Mouse (Mus musculus): ENCODE data around the gene Cpe. TPM values are rescaled to one million over a fixed set of nuclear protein-coding genes. Genes with fewer than 3 reads are reported as not detected.

The Cpe gene
- polyA plus RNA-seq, 2 experiments = 132 to 194 TPM

- H3K36me3 ChIP-seq (ENCODE audit: control insufficient read depth, insufficient read depth, low read length) = no peaks in the 10 kb centered on the region
- H3K4me3 ChIP-seq (replicated peaks; ENCODE audit: low read length) = no peak overlapping the region
- no peaks in the 10 kb centered on the region for H3K9me3 ChIP-seq (ENCODE audit: control insufficient read depth, low read length)
- no peaks in the 10 kb centered on the region for H3K27me3 ChIP-seq (ENCODE audit: control insufficient read depth, insufficient read depth, low read length)
- TF ChIP-seq POLR2A (IDR thresholded peaks at IDR 0.05; ENCODE audit: borderline replicate concordance, extremely low read depth, insufficient read depth, insufficient read length) = no peak
- WGBS = 88% methylated on average over 6 of the region's 6 CpGs
- no peak overlapping the region for H3K27ac ChIP-seq (replicated peaks; ENCODE audit: low read depth, low read length)
- ATAC-seq (ENCODE audit: low FRiP score, low read depth) = no peak
- no peak overlapping the region for H3K4me2 ChIP-seq (replicated peaks; ENCODE audit: low read depth, low read length, severe bottlenecking)
- no peak for DNase-seq (ENCODE audit: low spot score)
- no peaks in the 10 kb centered on the region for H3K4me1 ChIP-seq (ENCODE audit: control insufficient read depth, insufficient read depth, low read length)
- no peak overlapping the region for H3K9ac ChIP-seq (ENCODE audit: low read depth, low read length, severe bottlenecking)
Observed at GRCm38 (mm10) chr8:64628039-64628438, 64.8 kb downstream of the Cpe start.

GRCm38 (mm10) chr8:64624603-64625037, 68.2 kb downstream of the Cpe start:
- no peak overlapping the region for H3K27ac ChIP-seq (replicated peaks; ENCODE audit: low read depth, low read length)
- no peak overlapping the region for H3K9ac ChIP-seq (ENCODE audit: low read depth, low read length, severe bottlenecking)
- no peak for DNase-seq (ENCODE audit: low spot score)
- no peak overlapping the region for H3K4me3 ChIP-seq (replicated peaks; ENCODE audit: low read length)
- H3K27me3 ChIP-seq (ENCODE audit: control insufficient read depth, insufficient read depth, low read length) = no peaks in the 10 kb centered on the region
- no peaks in the 10 kb centered on the region for H3K9me3 ChIP-seq (ENCODE audit: control insufficient read depth, low read length)
- TF ChIP-seq POLR2A (IDR thresholded peaks at IDR 0.05; ENCODE audit: borderline replicate concordance, extremely low read depth, insufficient read depth, insufficient read length) = no peak
- no peak for ATAC-seq (ENCODE audit: low FRiP score, low read depth)
- 81% methylated on average over 10 of the region's 10 CpGs for WGBS
- no peaks in the 10 kb centered on the region for H3K36me3 ChIP-seq (ENCODE audit: control insufficient read depth, insufficient read depth, low read length)
- H3K4me1 ChIP-seq (ENCODE audit: control insufficient read depth, insufficient read depth, low read length) = no peaks in the 10 kb centered on the region
- no peak overlapping the region for H3K4me2 ChIP-seq (replicated peaks; ENCODE audit: low read depth, low read length, severe bottlenecking)

- WGBS = 82% methylated on average over 7 of the region's 7 CpGs
- no peak for TF ChIP-seq POLR2A (IDR thresholded peaks at IDR 0.05; ENCODE audit: borderline replicate concordance, extremely low read depth, insufficient read depth, insufficient read length)
- no peak overlapping the region for H3K9ac ChIP-seq (ENCODE audit: low read depth, low read length, severe bottlenecking)
- no peak overlapping the region for H3K4me2 ChIP-seq (replicated peaks; ENCODE audit: low read depth, low read length, severe bottlenecking)
- no peaks in the 10 kb centered on the region for H3K27me3 ChIP-seq (ENCODE audit: control insufficient read depth, insufficient read depth, low read length)
- no peaks in the 10 kb centered on the region for H3K9me3 ChIP-seq (ENCODE audit: control insufficient read depth, low read length)
- H3K27ac ChIP-seq (replicated peaks; ENCODE audit: low read depth, low read length) = no peak overlapping the region
- no peaks in the 10 kb centered on the region for H3K4me1 ChIP-seq (ENCODE audit: control insufficient read depth, insufficient read depth, low read length)
- peaks cover 7% of the 10 kb centered on the region; the same call in 1 of the 2 replicates for H3K36me3 ChIP-seq (ENCODE audit: control insufficient read depth, insufficient read depth, low read length)
- ATAC-seq (ENCODE audit: low FRiP score, low read depth) (no peak), DNase-seq (ENCODE audit: low spot score) (no peak)
- no peak overlapping the region for H3K4me3 ChIP-seq (replicated peaks; ENCODE audit: low read length)
Observed at GRCm38 (mm10) chr8:64620365-64621150, 72.3 kb downstream of the Cpe start.

GRCm38 (mm10) chr8:64619661-64620060, 73.2 kb downstream of the Cpe start:
- no peak for TF ChIP-seq POLR2A (IDR thresholded peaks at IDR 0.05; ENCODE audit: borderline replicate concordance, extremely low read depth, insufficient read depth, insufficient read length)
- H3K27ac ChIP-seq (replicated peaks; ENCODE audit: low read depth, low read length) = no peak overlapping the region
- no peaks in the 10 kb centered on the region for H3K4me1 ChIP-seq (ENCODE audit: control insufficient read depth, insufficient read depth, low read length)
- H3K4me3 ChIP-seq (replicated peaks; ENCODE audit: low read length) = no peak overlapping the region
- peaks cover 10% of the 10 kb centered on the region; the same call in 1 of the 2 replicates for H3K36me3 ChIP-seq (ENCODE audit: control insufficient read depth, insufficient read depth, low read length)
- no peak overlapping the region for H3K4me2 ChIP-seq (replicated peaks; ENCODE audit: low read depth, low read length, severe bottlenecking)
- ATAC-seq (ENCODE audit: low FRiP score, low read depth) = no peak
- WGBS = 89% methylated on average over 8 of the region's 8 CpGs
- DNase-seq (ENCODE audit: low spot score) = no peak
- no peaks in the 10 kb centered on the region for H3K27me3 ChIP-seq (ENCODE audit: control insufficient read depth, insufficient read depth, low read length)
- no peaks in the 10 kb centered on the region for H3K9me3 ChIP-seq (ENCODE audit: control insufficient read depth, low read length)
- no peak overlapping the region for H3K9ac ChIP-seq (ENCODE audit: low read depth, low read length, severe bottlenecking)

GRCm38 (mm10) chr8:64618618-64619017, 74.2 kb downstream of the Cpe start:
- no peak for TF ChIP-seq POLR2A (IDR thresholded peaks at IDR 0.05; ENCODE audit: borderline replicate concordance, extremely low read depth, insufficient read depth, insufficient read length)
- no peak overlapping the region for H3K27ac ChIP-seq (replicated peaks; ENCODE audit: low read depth, low read length)
- peaks cover 10% of the 10 kb centered on the region; the same call in 1 of the 2 replicates for H3K36me3 ChIP-seq (ENCODE audit: control insufficient read depth, insufficient read depth, low read length)
- H3K9me3 ChIP-seq (ENCODE audit: control insufficient read depth, low read length) = no peaks in the 10 kb centered on the region
- H3K4me2 ChIP-seq (replicated peaks; ENCODE audit: low read depth, low read length, severe bottlenecking) = no peak overlapping the region
- 46% methylated on average over 11 of the region's 11 CpGs for WGBS
- no peaks in the 10 kb centered on the region for H3K27me3 ChIP-seq (ENCODE audit: control insufficient read depth, insufficient read depth, low read length)
- H3K9ac ChIP-seq (ENCODE audit: low read depth, low read length, severe bottlenecking) = no peak overlapping the region
- H3K4me1 ChIP-seq (ENCODE audit: control insufficient read depth, insufficient read depth, low read length) = no peaks in the 10 kb centered on the region
- ATAC-seq (ENCODE audit: low FRiP score, low read depth) (no peak), DNase-seq (ENCODE audit: low spot score) (peak; percentile 44)
- H3K4me3 ChIP-seq (replicated peaks; ENCODE audit: low read length) = no peak overlapping the region

Measured in limb, embryonic 14.5 days (tissue).